ENCODE assay signal across 7 mouse cellular contexts in the genomic region with DNA sequence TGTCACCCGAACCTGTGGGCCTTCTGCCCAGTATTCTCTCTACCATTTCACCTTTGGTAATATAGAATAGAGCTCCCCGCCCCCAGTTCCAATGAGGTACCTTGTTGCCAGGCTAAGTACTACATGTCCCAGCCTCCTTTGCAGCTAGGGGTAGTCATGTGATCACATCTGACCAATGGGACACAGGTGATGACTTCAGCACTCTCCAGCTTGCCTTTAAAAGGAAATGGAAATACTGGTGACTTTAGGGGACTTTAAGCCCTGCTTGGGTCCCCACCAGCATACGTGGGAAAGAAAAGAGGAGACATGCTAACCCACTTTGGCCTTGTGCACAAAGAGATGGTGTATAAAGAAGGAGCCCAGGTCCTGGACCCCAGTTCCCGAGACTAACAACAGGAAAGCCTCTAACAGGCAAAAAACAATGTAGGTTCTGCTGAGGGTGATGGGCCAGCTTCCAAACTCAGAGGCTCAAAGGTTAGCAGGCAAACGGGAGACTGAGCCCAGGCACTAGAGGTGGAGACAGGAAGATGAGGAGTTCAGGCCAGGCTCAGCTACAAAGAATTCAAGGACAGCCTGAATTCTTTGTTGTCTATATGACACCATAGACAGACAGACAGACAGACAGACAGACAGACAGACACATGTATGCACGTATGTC.
DNase-seq lines count a peak whose midpoint lies in the region; ATAC-seq lines count a peak whose summit lies in the region.

No protein-coding gene starts in this region.

- peak overlapping the region; percentile 81 for H3K27ac ChIP-seq in hindbrain, embryonic 13.5 days

- peak overlapping the region; percentile 13; the same call in 1 of the 2 replicates for H3K9ac ChIP-seq in hindbrain, embryonic 13.5 days

- no peaks in the 10 kb centered on the region for H3K36me3 ChIP-seq in hindbrain, embryonic 13.5 days

- H3K4me1 ChIP-seq in hindbrain, embryonic 13.5 days (replicated peaks): peaks cover 60% of the 10 kb centered on the region

- H3K27me3 ChIP-seq in hindbrain, embryonic 13.5 days: no peaks in the 10 kb centered on the region

- peak overlapping the region; percentile 20; the same call in 1 of the 2 replicates for H3K4me2 ChIP-seq in hindbrain, embryonic 13.5 days

- no peak overlapping the region for H3K4me3 ChIP-seq in hindbrain, embryonic 13.5 days

- peaks cover 4% of the 10 kb centered on the region; the same call in 1 of the 2 replicates for H3K9me3 ChIP-seq in hindbrain, embryonic 13.5 days

- ATAC-seq in activated CD4-positive, CD25-positive, alpha-beta regulatory T cell, adult 4 months: peak; percentile 99
- peak; percentile 80 for ATAC-seq in hindbrain, embryonic 13.5 days (ENCODE audit: low FRiP score)

- DNase-seq in cerebellum, postnatal 10 days: peak; percentile 90
- DNase-seq in frontal cortex, postnatal 25 days (ENCODE audit: low spot score in 2 of 2): peak; percentile 57 to 74
- peak; percentile 75 to 84 for DNase-seq in layer of hippocampus, postnatal 10 days (ENCODE audit: low spot score in 2 of 2)
- DNase-seq in lung, postnatal 36 days: peak; percentile 95
- peak; percentile 90 to 94 for DNase-seq in right cerebral cortex, postnatal 10 days (ENCODE audit: low spot score in 2 of 2)

- WGBS in hindbrain, embryonic 13.5 days: 33% methylated on average over 6 of the region's 6 CpGs
